Mouse (Mus musculus) neural tube, embryonic 14.5 days (tissue): Measurements from ENCODE around the gene Ttc24. TPM values are rescaled to one million over a fixed set of nuclear protein-coding genes. Genes with fewer than 3 reads are reported as not detected.

ENCODE experiments used
- ATAC-seq: fragments of 200-750 bp; cut with Nextera tagmentation; 2 replicates; pipeline ENCODE4 v1.8.0; 2017; ENCODE audit warnings: low read depth, mild to moderate bottlenecking, moderate TSS enrichment, moderate library complexity
- H3K27ac ChIP-seq: fragments of 300-500 bp; sonication (generic); 2 replicates; pipeline ENCODE4 v1.5.1; 2014; ENCODE audit warnings: low read depth, mild to moderate bottlenecking, control low read depth, low read length, moderate library complexity, mixed read lengths
- H3K27me3 ChIP-seq: fragments of 300-500 bp; sonication (generic); 2 replicates; pipeline ENCODE4 v1.6.1; 2014; ENCODE audit warnings: low read length; ENCODE audit not compliant: control insufficient read depth, insufficient read depth
- H3K36me3 ChIP-seq: fragments of 300-500 bp; sonication (generic); 2 replicates; pipeline ENCODE4 v1.6.1; 2014; ENCODE audit warnings: low read length, mixed read lengths; ENCODE audit not compliant: control insufficient read depth, insufficient read depth
- H3K4me1 ChIP-seq: fragments of 300-500 bp; sonication (generic); 2 replicates; pipeline ENCODE4 v1.6.1; 2014; ENCODE audit warnings: low read length; ENCODE audit not compliant: control insufficient read depth, insufficient read depth
- H3K4me2 ChIP-seq: fragments of 300-500 bp; sonication (generic); 2 replicates; pipeline ENCODE4 v1.6.1; 2014; ENCODE audit warnings: mild to moderate bottlenecking, low read depth, low read length, control low read depth
- H3K4me3 ChIP-seq: fragments of 300-500 bp; sonication (generic); 2 replicates; pipeline ENCODE4 v1.5.1; 2014; ENCODE audit warnings: low read depth, low read length, control low read depth, mixed read lengths
- H3K9ac ChIP-seq: fragments of 300-500 bp; sonication (generic); replicated peaks from 2 replicates; pipeline ENCODE4 v1.6.1; 2014; ENCODE audit warnings: low read depth, mild to moderate bottlenecking, control low read depth, low read length, mixed read lengths
- H3K9me3 ChIP-seq: fragments of 300-500 bp; sonication (generic); 2 replicates; pipeline ENCODE4 v1.6.1; 2016; ENCODE audit warnings: low read length; ENCODE audit not compliant: control insufficient read depth
- WGBS: fragments of 180-500 bp; shearing (Covaris S2); extraction: QIAGEN DNeasy Blood & Tissue Kit; methylation state at CpG from one replicate; pipeline ENCODE4 v1.1.7; 2014; 5-methylcytosine and 5-hydroxymethylcytosine counted together
- polyA plus RNA-seq: library from polyadenylated mRNA; unstranded; fragments of >200 nt; fragmentation: Nextera tagmentation; extraction: Ambion mirVana; gene quantifications from 2 replicates; pipeline ENCODE4 v1.2.1, GENCODE M21; 2014

Ttc24 gene
- polyA plus RNA-seq, 1 experiment from 2014 or later: not detected

DNA sequence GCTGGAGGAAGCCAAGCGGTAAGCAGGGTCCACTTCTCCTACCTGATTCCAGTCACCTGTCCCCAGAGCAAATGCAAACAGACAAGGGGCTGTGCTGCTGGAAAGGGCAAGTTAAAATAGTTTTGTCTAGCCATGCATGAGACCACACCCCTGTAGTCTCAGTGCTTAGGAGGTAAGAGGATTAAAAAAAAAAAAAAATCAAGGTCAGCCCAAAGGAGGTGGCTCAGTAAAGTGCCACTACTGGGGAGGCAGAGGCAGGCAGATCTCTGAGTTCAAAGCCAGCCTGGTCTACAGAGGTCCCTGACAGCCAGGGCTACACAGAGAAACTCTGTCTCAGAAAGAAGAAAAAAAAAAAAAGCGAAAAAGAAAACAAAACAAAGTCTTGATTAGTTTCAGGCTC, 5.9 kb upstream of the Ttc24 start:
- no peak overlapping the region for H3K9ac ChIP-seq
- 91% methylated on average over 2 of the region's 2 CpGs for WGBS
- no peaks in the 10 kb centered on the region for H3K36me3 ChIP-seq
- ATAC-seq: no peak
- no peak overlapping the region for H3K4me3 ChIP-seq
- H3K9me3 ChIP-seq: no peaks in the 10 kb centered on the region
- no peak overlapping the region for H3K27ac ChIP-seq
- 0 out of 2 replicates have a peak, but pooled peaks cover 5% of the 10 kb centered on the region for H3K4me1 ChIP-seq
- H3K4me2 ChIP-seq: no peak overlapping the region
- no peaks in the 10 kb centered on the region for H3K27me3 ChIP-seq

- Histone ChIP-seq H3K27ac (no peak overlapping the region), H3K9ac (no peak overlapping the region), H3K9me3 (no peaks in the 10 kb centered on the region), H3K4me3 (peak overlapping the region; percentile 35; the same call in 1 of the 2 replicates), H3K4me1 (0 out of 2 replicates have a peak, but pooled peaks cover 5% of the 10 kb centered on the region), H3K36me3 (no peaks in the 10 kb centered on the region), H3K4me2 (peak overlapping the region; percentile 80; the same call in 1 of the 2 replicates), H3K27me3 (no peaks in the 10 kb centered on the region)
- ATAC-seq: no peak; the same call in 1 of the 2 replicates
- WGBS: 23% methylated on average over 4 of the region's 4 CpGs
Measured at GRCm38 (mm10) chr3:88082663-88083062, 4.6 kb upstream of the Ttc24 start.

DNA sequence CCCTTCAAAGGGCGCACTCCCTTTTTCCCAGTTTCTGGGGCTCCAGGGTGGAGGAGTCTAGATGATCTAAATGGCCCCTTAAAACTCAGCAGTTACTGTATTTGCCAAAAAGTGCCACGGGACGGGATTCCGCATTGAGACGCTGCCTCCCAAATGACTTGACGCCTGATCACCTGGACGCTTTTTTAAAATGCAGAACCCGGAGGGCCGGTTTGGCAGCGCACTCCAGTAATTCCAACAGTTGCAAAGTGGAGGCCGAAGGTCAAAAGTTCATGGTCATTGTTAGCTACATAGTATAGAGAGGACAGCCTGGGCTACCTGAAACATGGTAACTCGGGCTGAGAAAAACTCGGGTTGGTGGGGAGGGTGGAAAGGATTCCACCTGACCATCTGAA, 4.1 kb upstream of the Ttc24 start:
- no peak; the same call in 1 of the 2 replicates for ATAC-seq
- H3K4me1 ChIP-seq: 0 out of 2 replicates have a peak, but pooled peaks cover 5% of the 10 kb centered on the region
- WGBS: 3% methylated on average over 13 of the region's 13 CpGs
- H3K4me2 ChIP-seq: peak overlapping the region; percentile 80
- no peaks in the 10 kb centered on the region for H3K27me3 ChIP-seq
- H3K36me3 ChIP-seq: no peaks in the 10 kb centered on the region
- no peak overlapping the region for H3K9ac ChIP-seq
- H3K4me3 ChIP-seq: peak overlapping the region; percentile 35
- H3K9me3 ChIP-seq: no peaks in the 10 kb centered on the region
- H3K27ac ChIP-seq: no peak overlapping the region

GRCm38 (mm10) chr3:88081345-88082223, 3.5 kb upstream of the Ttc24 start, which contains the start of gene Iqgap3:
Iqgap3 (plus strand) TSS chr3:88081971.
- 20% methylated on average over 33 of the region's 33 CpGs for WGBS
- ATAC-seq: peak; percentile 94
- H3K27ac ChIP-seq: no peak within 1 kb of the TSS; the same call in 1 of the 2 replicates
- 0 out of 2 replicates have a peak within 1 kb of the TSS, but pooled peaks have one; percentile 8 for H3K9ac ChIP-seq
- H3K9me3 ChIP-seq: no peaks in the 10 kb centered on the region
- H3K4me1 ChIP-seq: 0 out of 2 replicates have a peak, but pooled peaks cover 5% of the 10 kb centered on the region
- H3K4me2 ChIP-seq: peak within 1 kb of the TSS; percentile 80
- H3K36me3 ChIP-seq: no peaks in the 10 kb centered on the region
- peak within 1 kb of the TSS; percentile 35 for H3K4me3 ChIP-seq
- no peaks in the 10 kb centered on the region for H3K27me3 ChIP-seq

DNA sequence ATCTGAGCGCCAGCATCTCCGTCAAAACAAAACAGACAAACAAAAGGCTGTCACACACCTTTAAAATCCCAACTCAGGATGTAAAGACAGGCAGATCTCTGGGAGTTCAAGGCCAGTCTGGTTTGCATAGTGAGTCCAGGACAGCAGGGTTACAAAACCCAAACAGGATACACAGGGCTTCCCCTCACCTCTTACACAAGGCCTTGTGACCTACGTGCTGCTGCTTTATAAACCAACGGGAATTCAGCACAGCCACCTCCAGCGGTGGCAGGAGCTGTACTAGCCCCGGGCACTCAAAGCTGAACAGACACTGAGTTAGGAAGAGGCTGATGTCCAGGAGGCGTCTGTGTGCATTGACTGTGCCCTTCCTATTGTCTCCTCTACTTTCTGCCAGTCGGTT, 663 bp downstream of the Ttc24 start:
- H3K27me3 ChIP-seq: no peaks in the 10 kb centered on the region
- no peaks in the 10 kb centered on the region for H3K36me3 ChIP-seq
- no peak overlapping the region for H3K4me3 ChIP-seq
- WGBS: 43% methylated on average over 8 of the region's 8 CpGs
- H3K27ac ChIP-seq: no peak overlapping the region
- H3K4me2 ChIP-seq: no peak overlapping the region
- no peaks in the 10 kb centered on the region for H3K9me3 ChIP-seq
- no peak overlapping the region for H3K9ac ChIP-seq
- H3K4me1 ChIP-seq: 0 out of 2 replicates have a peak, but pooled peaks cover 5% of the 10 kb centered on the region
- ATAC-seq: no peak

GRCm38 (mm10) chr3:88074766-88075165, 3.3 kb downstream of the Ttc24 start:
- WGBS: 85% methylated on average over 8 of the region's 8 CpGs
- H3K27ac ChIP-seq: no peak overlapping the region
- H3K4me2 ChIP-seq: no peak overlapping the region
- no peaks in the 10 kb centered on the region for H3K9me3 ChIP-seq
- no peak overlapping the region for H3K9ac ChIP-seq
- no peak for ATAC-seq
- H3K27me3 ChIP-seq: no peaks in the 10 kb centered on the region; the same call in 1 of the 2 replicates
- H3K4me1 ChIP-seq: no peaks in the 10 kb centered on the region
- H3K4me3 ChIP-seq: no peak overlapping the region
- no peaks in the 10 kb centered on the region for H3K36me3 ChIP-seq

DNA sequence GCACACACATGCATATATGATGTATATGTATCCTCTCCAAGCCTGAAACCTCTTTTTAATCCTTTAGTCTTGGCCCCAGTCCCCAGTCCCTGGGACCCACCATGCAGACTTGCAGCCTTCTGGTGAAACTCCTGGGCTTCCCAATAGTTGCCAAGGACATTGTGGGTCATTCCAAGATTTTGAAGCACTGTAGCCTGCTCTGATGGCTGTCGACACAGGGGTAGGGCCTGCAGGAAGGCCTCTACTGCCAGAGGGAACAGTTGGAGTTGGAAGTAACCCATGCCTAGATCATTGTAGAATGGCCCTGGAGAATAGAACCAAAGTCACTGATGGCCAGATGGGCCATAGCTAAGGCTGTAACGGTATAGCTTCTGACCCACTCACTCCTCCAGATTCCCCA, 3.8 kb downstream of the Ttc24 start:
- no peak overlapping the region for H3K4me3 ChIP-seq
- no peaks in the 10 kb centered on the region for H3K9me3 ChIP-seq
- WGBS: 76% methylated on average over 2 of the region's 2 CpGs

DNA sequence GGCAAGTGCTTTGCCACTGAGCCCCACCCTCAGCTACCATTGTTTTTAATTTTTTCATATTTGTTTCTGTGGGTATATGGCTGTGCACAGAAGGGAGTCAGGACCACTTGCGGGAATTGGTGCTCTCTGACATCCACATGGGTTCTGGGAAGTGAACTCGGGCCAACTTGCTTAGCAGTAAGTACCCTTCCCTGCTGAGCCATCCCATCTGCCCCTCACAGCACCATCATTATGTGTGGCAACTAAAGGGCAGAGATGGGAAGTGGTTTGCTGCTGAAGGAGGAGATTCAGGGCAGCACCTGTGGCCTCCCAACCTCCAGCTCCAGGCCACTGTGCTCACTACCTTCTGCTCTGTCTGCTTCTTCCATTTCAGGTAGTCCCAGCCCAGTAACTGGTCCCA, 4.5 kb downstream of the Ttc24 start:
- no peak overlapping the region for H3K4me3 ChIP-seq
- H3K4me2 ChIP-seq: no peak overlapping the region
- no peaks in the 10 kb centered on the region for H3K36me3 ChIP-seq
- no peak overlapping the region for H3K27ac ChIP-seq
- ATAC-seq: no peak
- no peaks in the 10 kb centered on the region; the same call in 1 of the 2 replicates for H3K27me3 ChIP-seq
- no peak overlapping the region for H3K9ac ChIP-seq
- no peaks in the 10 kb centered on the region for H3K9me3 ChIP-seq
- WGBS: 57% methylated on average over 2 of the region's 2 CpGs
- H3K4me1 ChIP-seq: no peaks in the 10 kb centered on the region

More for the DNA sequence above, 3.8 kb downstream of the Ttc24 start:
- H3K27me3 ChIP-seq: no peaks in the 10 kb centered on the region; the same call in 1 of the 2 replicates
- no peaks in the 10 kb centered on the region for H3K4me1 ChIP-seq
- no peak overlapping the region for H3K9ac ChIP-seq
- H3K36me3 ChIP-seq: no peaks in the 10 kb centered on the region
- H3K4me2 ChIP-seq: no peak overlapping the region
- no peak overlapping the region for H3K27ac ChIP-seq
- ATAC-seq: no peak

GRCm38 (mm10) chr3:88071783-88072182, 6.3 kb downstream of the Ttc24 start:
- Histone ChIP-seq H3K4me2 (no peak overlapping the region), H3K9ac (no peak overlapping the region), H3K36me3 (no peaks in the 10 kb centered on the region), H3K4me3 (no peak overlapping the region), H3K27ac (no peak overlapping the region), H3K27me3 (no peaks in the 10 kb centered on the region; the same call in 1 of the 2 replicates), H3K4me1 (no peaks in the 10 kb centered on the region), H3K9me3 (no peaks in the 10 kb centered on the region)
- peak; percentile 81 for ATAC-seq
- WGBS: 1% methylated on average over 5 of the region's 5 CpGs
